Mouse (Mus musculus): ENCODE measurements around the gene Mpnd. TPM values are rescaled to one million over a fixed set of nuclear protein-coding genes. Genes with fewer than 3 reads are reported as not detected.
A peak's percentile ranks its signal among the peaks of the same experiment; 100 is the strongest.

Gene Mpnd
- total RNA-seq, 2 experiments from 2014 or later, result 44.1 to 49.9 TPM

GRCm38 (mm10) chr17:56016382-56016781 lies 10.9 kb downstream of the Mpnd start:
- intact Hi-C loops (cut with DNase I), result loop anchor here (10.0 kb wide), 1 partner anchor 312 kb away; no protein-coding TSS in a partner anchor
- DNase-seq, result no peak

GRCm38 (mm10) chr17:56016793-56017785 lies 11.6 kb downstream of the Mpnd start:
- intact Hi-C loops (cut with DNase I), result loop anchor here (10.0 kb wide), 1 partner anchor 312 kb away; no protein-coding TSS in a partner anchor
- no peak for DNase-seq

- intact Hi-C loops (cut with DNase I), result loop anchor here (10.0 kb wide), 1 partner anchor 313 kb away; no protein-coding TSS in a partner anchor
Observed at GRCm38 (mm10) chr17:56017848-56018247, 12.3 kb downstream of the Mpnd start.

GRCm38 (mm10) chr17:56018347-56019131 lies 13.0 kb downstream of the Mpnd start:
- peak; percentile 48 to 53 for DNase-seq
- intact Hi-C loops (cut with DNase I), result loop anchor here (10.0 kb wide), 1 partner anchor 314 kb away; no protein-coding TSS in a partner anchor

More at GRCm38 (mm10) chr17:56017848-56018247, 12.3 kb downstream of the Mpnd start:
- no peak for DNase-seq

GRCm38 (mm10) chr17:56020400-56021084 lies 15.0 kb downstream of the Mpnd start:
- no peak for DNase-seq
- intact Hi-C loops (cut with DNase I), result no loop called here

- intact Hi-C loops (cut with DNase I), result no loop called here
Observed at GRCm38 (mm10) chr17:56021161-56021910, 15.8 kb downstream of the Mpnd start.

GRCm38 (mm10) chr17:56022131-56022988 lies 16.8 kb downstream of the Mpnd start:
- intact Hi-C loops (cut with DNase I), result no loop called here
- DNase-seq, result no peak

More at GRCm38 (mm10) chr17:56021161-56021910, 15.8 kb downstream of the Mpnd start:
- DNase-seq, result peak in 1 of 2 experiments; percentile 2

GRCm38 (mm10) chr17:56022989-56023290 lies 17.4 kb downstream of the Mpnd start:
- intact Hi-C loops (cut with DNase I), result no loop called here
- no peak for DNase-seq

- intact Hi-C loops (cut with DNase I), result no loop called here
- no peak for DNase-seq
Observed at GRCm38 (mm10) chr17:56023386-56023785, 17.9 kb downstream of the Mpnd start.

- DNase-seq, result no peak
Observed at GRCm38 (mm10) chr17:56024476-56024875, 19.0 kb downstream of the Mpnd start.

GRCm38 (mm10) chr17:56024931-56025330 lies 19.4 kb downstream of the Mpnd start:
- intact Hi-C loops (cut with DNase I), result no loop called here
- no peak for DNase-seq

More at GRCm38 (mm10) chr17:56024476-56024875, 19.0 kb downstream of the Mpnd start:
- intact Hi-C loops (cut with DNase I), result no loop called here

GRCm38 (mm10) chr17:56026303-56026702 lies 20.8 kb downstream of the Mpnd start:
- intact Hi-C loops (cut with DNase I), result no loop called here
- no peak for DNase-seq

GRCm38 (mm10) chr17:56026881-56027280 lies 21.4 kb downstream of the Mpnd start:
- DNase-seq, result no peak
- intact Hi-C loops (cut with DNase I), result no loop called here

GRCm38 (mm10) chr17:56027801-56028441 lies 22.4 kb downstream of the Mpnd start:
- no peak for DNase-seq
- intact Hi-C loops (cut with DNase I), result no loop called here

GRCm38 (mm10) chr17:56030238-56030870 lies 24.8 kb downstream of the Mpnd start:
- DNase-seq, result no peak
- intact Hi-C loops (cut with DNase I), result no loop called here

- intact Hi-C loops (cut with DNase I), result no loop called here
- peak in 1 of 2 experiments; percentile 37 for DNase-seq
Observed at GRCm38 (mm10) chr17:56030919-56031318, 25.4 kb downstream of the Mpnd start.

GRCm38 (mm10) chr17:56031431-56031830 lies 25.9 kb downstream of the Mpnd start:
- intact Hi-C loops (cut with DNase I), result no loop called here
- no peak for DNase-seq

Data from heart, postnatal 14 days (tissue).